In the genomic region with DNA sequence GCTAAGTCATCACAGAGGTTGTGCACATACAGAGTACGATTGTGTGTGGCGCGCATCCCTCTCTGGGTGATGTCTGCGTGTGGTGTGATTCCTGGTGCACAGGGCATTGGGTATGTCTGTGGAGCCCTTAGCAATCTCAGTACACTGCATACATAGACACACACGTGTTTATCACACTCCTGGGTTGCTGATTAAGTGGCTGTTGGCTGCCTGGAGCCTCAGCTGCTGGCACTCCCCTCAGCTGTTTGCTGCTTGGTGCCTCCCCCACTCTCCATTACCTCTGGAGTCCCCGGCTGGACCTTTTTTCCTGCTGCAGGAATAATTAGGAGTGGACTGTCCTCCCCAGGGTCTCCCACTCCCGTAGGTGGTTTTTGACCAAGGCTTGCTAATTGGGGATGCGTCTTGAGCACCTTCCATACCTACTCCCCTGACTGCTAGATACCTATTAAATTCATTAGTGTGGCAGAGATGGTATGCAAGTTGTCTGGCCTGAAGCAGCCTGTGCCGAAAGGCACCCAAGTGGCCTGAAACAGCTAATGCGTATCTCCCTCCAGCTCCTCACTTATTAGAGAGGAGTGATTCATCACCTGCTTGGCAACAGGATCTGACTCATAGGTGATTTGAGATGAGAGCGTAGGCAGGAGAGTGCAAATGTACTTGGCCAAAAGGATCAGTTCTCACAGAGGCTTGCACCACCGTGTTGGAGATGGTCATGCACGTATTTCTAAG, we compare ENCODE assay signal across 9 mouse cellular contexts. TPM values are rescaled to one million over a fixed set of nuclear protein-coding genes. Genes with fewer than 3 reads are reported as not detected.
DNase-seq lines count a peak whose midpoint lies in the region; ATAC-seq and TF ChIP-seq lines count a peak whose summit lies in the region.
"Had no signal": no experiment of that assay in that cellular context is flagged by ENCODE, and none has a peak within 500 bp of the region (broad histone marks: within the 10 kb centered on the region; RNA-seq: fewer than 3 reads in every experiment).

No protein-coding gene starts in this region.

- no peak overlapping the region for H3K9ac ChIP-seq in forebrain, embryonic 12.5 days
- no peak overlapping the region for H3K9ac ChIP-seq in forebrain, embryonic 13.5 days
- no peak overlapping the region for H3K9ac ChIP-seq in midbrain, embryonic 11.5 days (ENCODE audit: low read length)
- no peak overlapping the region for H3K9ac ChIP-seq in intestine, postnatal 0 days (ENCODE audit: low read depth, low read length)

- TF ChIP-seq CTCF in intestine, postnatal 0 days (IDR thresholded peaks at IDR 0.05; ENCODE audit: low read depth), result no peak

- no peaks in the 10 kb centered on the region for H3K9me3 ChIP-seq in forebrain, embryonic 12.5 days
- H3K9me3 ChIP-seq in forebrain, embryonic 13.5 days (replicated peaks), result no peaks in the 10 kb centered on the region
- no peaks in the 10 kb centered on the region for H3K9me3 ChIP-seq in midbrain, embryonic 11.5 days (ENCODE audit: control insufficient read depth, low read length)
- no peaks in the 10 kb centered on the region for H3K9me3 ChIP-seq in midbrain, embryonic 10.5 days (replicated peaks)
- no peaks in the 10 kb centered on the region for H3K9me3 ChIP-seq in intestine, postnatal 0 days (ENCODE audit: control insufficient read depth)

- peaks cover 54% of the 10 kb centered on the region for H3K36me3 ChIP-seq in forebrain, embryonic 12.5 days (replicated peaks)
- peaks cover 55% of the 10 kb centered on the region for H3K36me3 ChIP-seq in forebrain, embryonic 13.5 days (ENCODE audit: poor library complexity, severe bottlenecking)
- peaks cover 9% of the 10 kb centered on the region for H3K36me3 ChIP-seq in midbrain, embryonic 11.5 days (ENCODE audit: control insufficient read depth, insufficient read depth, low read length)
- peaks cover 81% of the 10 kb centered on the region for H3K36me3 ChIP-seq in midbrain, embryonic 10.5 days
- peaks cover 36% of the 10 kb centered on the region for H3K36me3 ChIP-seq in intestine, postnatal 0 days (ENCODE audit: control insufficient read depth, insufficient read depth)

- H3K4me3 ChIP-seq in forebrain, embryonic 12.5 days (replicated peaks), result no peak overlapping the region
- H3K4me3 ChIP-seq in forebrain, embryonic 13.5 days, result no peak overlapping the region
- no peak overlapping the region for H3K4me3 ChIP-seq in midbrain, embryonic 11.5 days (ENCODE audit: low read depth, low read length)
- H3K4me3 ChIP-seq in midbrain, embryonic 10.5 days, result no peak overlapping the region
- no peak overlapping the region for H3K4me3 ChIP-seq in intestine, postnatal 0 days (ENCODE audit: low read depth, low read length)

- 86% methylated on average over 13 of the region's 13 CpGs for whole genome bisulfite sequencing in forebrain, embryonic 12.5 days
- WGBS in forebrain, embryonic 13.5 days, result 89% methylated on average over 13 of the region's 13 CpGs
- 93% methylated on average over 13 of the region's 13 CpGs for WGBS in midbrain, embryonic 11.5 days
- 91% methylated on average over 13 of the region's 13 CpGs for WGBS in midbrain, embryonic 10.5 days
- WGBS in intestine, postnatal 0 days, result 86% methylated on average over 13 of the region's 13 CpGs

- DNase-seq in midbrain, embryonic 11.5 days (ENCODE audit: low spot score, missing footprints), result peak; percentile 59
- DNase-seq in midbrain, embryonic 10.5 days (ENCODE audit: low spot score), result no peak
- no peak for DNase-seq in embryo, embryonic 10.5 days (ENCODE audit: low spot score)
- DNase-seq in c-Kit-positive CD71-positive TER-119-positive erythroid progenitor cells, embryonic 14.5 days (ENCODE audit: low spot score), result no peak
- DNase-seq in urinary bladder, postnatal 10 days (ENCODE audit: low spot score), result no peak

- ATAC-seq in forebrain, embryonic 12.5 days (ENCODE audit: low FRiP score), result peak; percentile 42; the same call in 1 of the 2 replicates
- ATAC-seq in forebrain, embryonic 13.5 days, result no peak
- peak; percentile 47 for ATAC-seq in midbrain, embryonic 11.5 days (ENCODE audit: low FRiP score)
- ATAC-seq in intestine, postnatal 0 days, result 0 out of 2 replicates have a peak, but pooled peaks have one; percentile 41

- no peak overlapping the region for H3K27ac ChIP-seq in forebrain, embryonic 12.5 days
- H3K27ac ChIP-seq in forebrain, embryonic 13.5 days, result no peak overlapping the region
- H3K27ac ChIP-seq in midbrain, embryonic 11.5 days (ENCODE audit: low read depth, low read length), result no peak overlapping the region
- no peak overlapping the region for H3K27ac ChIP-seq in midbrain, embryonic 10.5 days (replicated peaks)
- no peak overlapping the region for H3K27ac ChIP-seq in intestine, postnatal 0 days (ENCODE audit: low read depth, low read length)

- H3K27me3 ChIP-seq in forebrain, embryonic 12.5 days, result no peaks in the 10 kb centered on the region
- no peaks in the 10 kb centered on the region for H3K27me3 ChIP-seq in forebrain, embryonic 13.5 days
- no peaks in the 10 kb centered on the region for H3K27me3 ChIP-seq in midbrain, embryonic 11.5 days (ENCODE audit: control insufficient read depth, insufficient read depth, low read length)
- H3K27me3 ChIP-seq in midbrain, embryonic 10.5 days (ENCODE audit: low read depth, poor library complexity, severe bottlenecking), result no peaks in the 10 kb centered on the region
- no peaks in the 10 kb centered on the region for H3K27me3 ChIP-seq in intestine, postnatal 0 days (replicated peaks; ENCODE audit: control insufficient read depth, insufficient read depth, low read length)
- H3K27me3 ChIP-seq: CH12.LX had no signal

- H3K4me1 ChIP-seq in forebrain, embryonic 12.5 days, result peaks cover 21% of the 10 kb centered on the region
- H3K4me1 ChIP-seq in forebrain, embryonic 13.5 days, result peaks cover 27% of the 10 kb centered on the region
- H3K4me1 ChIP-seq in midbrain, embryonic 11.5 days (ENCODE audit: control insufficient read depth, insufficient read depth, low read length), result peaks cover 9% of the 10 kb centered on the region; the same call in 1 of the 2 replicates
- H3K4me1 ChIP-seq in midbrain, embryonic 10.5 days, result peaks cover 16% of the 10 kb centered on the region
- no peaks in the 10 kb centered on the region for H3K4me1 ChIP-seq in intestine, postnatal 0 days (replicated peaks; ENCODE audit: control insufficient read depth, insufficient read depth, low read length)

- H3K4me2 ChIP-seq in forebrain, embryonic 12.5 days, result no peak overlapping the region
- H3K4me2 ChIP-seq in forebrain, embryonic 13.5 days, result no peak overlapping the region
- no peak overlapping the region for H3K4me2 ChIP-seq in midbrain, embryonic 11.5 days
- no peak overlapping the region for H3K4me2 ChIP-seq in intestine, postnatal 0 days (replicated peaks; ENCODE audit: low read depth)

RNA-seq across cellular contexts. Expression of gene Jade1, which starts 50.2 kb away (rescaled TPM):
- 20.9 and 21.9 TPM in 2 replicates for polyA plus RNA-seq in forebrain, embryonic 12.5 days (2016; fragmentation: Nextera tagmentation; extraction: Ambion mirVana)
- polyA plus RNA-seq in forebrain, embryonic 13.5 days (2015; fragmentation: Nextera tagmentation; extraction: Ambion mirVana), result 17.1 and 18.9 TPM in 2 replicates
- polyA plus RNA-seq in midbrain, embryonic 11.5 days (2014; fragmentation: Nextera tagmentation; extraction: Ambion mirVana), result 17.1 and 20.2 TPM in 2 replicates
- polyA plus RNA-seq in midbrain, embryonic 10.5 days (2016; fragmentation: Nextera tagmentation; extraction: Ambion mirVana), result 17.7 and 17.9 TPM in 2 replicates
- polyA plus RNA-seq in intestine, postnatal 0 days (2015; fragmentation: Nextera tagmentation; extraction: Ambion mirVana), result 15.3 and 18.4 TPM in 2 replicates
